Mouse (Mus musculus): Measurements from ENCODE around the gene P2ry2.

Gene P2ry2

DNA sequence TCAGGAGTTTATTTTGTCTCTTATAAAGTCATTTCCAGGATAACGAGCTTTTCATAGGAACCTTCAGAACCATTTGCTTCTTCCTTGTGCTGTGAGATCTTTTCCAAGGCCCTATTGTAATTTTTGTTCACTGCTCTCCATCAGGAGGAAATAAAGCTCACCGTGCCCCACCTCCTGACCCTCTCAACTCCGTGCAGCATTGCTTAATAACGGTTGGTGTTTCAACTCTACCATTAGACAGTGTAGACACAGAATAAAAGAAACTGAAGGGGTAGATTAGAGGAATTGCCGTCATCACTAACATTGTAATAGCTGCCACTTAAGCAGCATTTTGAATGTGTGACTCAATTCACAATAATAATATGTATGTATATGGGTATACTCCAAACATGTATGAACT lies 14.2 kb upstream of the P2ry2 start:
- DNase-seq (ENCODE audit: low read depth): no peak

DNA sequence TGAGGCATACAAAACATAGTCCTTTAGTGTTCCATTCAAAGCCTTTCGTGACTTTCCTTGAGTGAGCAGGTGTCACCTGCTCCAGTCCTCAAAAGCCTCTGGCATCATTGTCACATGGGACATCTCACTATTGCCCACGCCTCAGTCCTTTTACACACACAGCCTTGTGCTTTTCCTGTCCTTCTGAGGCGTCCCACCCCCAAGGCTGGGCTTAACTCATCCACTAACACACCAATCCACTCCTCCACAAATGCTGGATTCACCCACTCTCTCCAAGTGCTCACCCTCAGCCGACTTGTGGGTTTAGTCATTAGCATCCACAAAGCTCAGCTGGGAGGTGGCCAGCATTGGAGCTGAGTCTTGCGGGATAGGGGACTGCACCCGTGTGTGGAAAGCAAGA lies 4.8 kb upstream of the P2ry2 start:
- peak; percentile 28 for DNase-seq (ENCODE audit: low read depth)

DNA sequence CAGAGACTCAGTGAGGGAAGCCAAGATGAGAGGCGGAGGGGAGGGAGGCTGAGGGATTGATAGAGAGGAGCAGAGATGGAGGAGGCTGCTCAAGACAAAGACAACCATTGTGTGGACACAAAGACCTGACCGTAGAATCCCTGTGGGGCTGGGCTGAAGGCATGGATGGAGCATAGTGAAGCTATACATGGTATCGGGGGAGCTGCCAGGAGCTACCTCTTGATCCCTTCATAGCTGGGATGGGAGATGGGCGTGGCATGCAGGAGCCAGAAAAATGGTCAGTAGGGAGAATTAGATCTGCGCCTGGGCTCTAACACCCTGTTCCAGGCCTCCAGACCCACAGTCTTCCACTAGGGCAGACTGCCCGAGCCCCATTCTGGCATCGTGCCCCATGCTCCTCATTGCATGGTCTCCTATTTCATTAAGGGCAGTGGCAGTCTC lies 4.4 kb upstream of the P2ry2 start:
- DNase-seq (ENCODE audit: low read depth): peak; percentile 23

DNA sequence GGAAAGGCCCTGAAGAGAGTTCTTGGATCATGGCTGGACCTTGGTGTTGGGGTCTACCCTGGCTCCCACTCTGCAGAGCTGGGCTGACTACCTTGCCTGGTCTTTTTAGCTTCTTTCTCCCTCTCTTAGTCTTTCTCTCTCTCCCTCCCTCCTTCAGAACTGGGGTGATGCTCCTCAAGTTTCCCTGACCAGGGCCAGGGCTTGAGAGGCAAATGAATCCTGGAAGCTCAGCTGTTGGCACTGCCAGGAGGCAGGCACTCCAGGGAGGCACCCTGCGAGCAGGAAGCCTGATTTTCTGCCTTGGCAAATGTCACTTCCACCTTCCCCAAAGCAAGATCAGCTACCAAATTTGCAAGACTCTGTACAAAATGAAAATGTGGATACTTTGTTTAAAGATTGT lies 2.3 kb upstream of the P2ry2 start:
- DNase-seq (ENCODE audit: low read depth): no peak

DNA sequence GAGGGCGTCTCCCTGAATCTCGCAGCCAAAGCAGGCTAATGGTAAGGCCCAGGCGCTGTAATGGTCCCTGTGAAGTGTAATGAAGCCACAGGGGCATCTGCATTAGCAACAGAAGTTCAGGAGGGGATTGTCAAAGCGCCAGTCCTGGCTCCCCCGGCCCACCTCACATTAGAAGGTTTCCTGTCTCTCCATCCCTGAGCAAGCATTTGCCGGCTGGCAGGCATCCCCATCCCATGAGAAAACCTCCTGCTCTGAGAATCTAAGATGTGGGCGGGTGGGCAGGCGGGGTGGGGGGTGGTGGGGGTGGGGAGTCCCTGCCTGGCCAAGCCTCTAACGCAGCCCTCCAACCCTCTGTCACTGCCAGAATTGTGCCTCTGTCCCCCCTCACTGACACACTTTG lies 1.4 kb upstream of the P2ry2 start:
- DNase-seq (ENCODE audit: low read depth): no peak

DNA sequence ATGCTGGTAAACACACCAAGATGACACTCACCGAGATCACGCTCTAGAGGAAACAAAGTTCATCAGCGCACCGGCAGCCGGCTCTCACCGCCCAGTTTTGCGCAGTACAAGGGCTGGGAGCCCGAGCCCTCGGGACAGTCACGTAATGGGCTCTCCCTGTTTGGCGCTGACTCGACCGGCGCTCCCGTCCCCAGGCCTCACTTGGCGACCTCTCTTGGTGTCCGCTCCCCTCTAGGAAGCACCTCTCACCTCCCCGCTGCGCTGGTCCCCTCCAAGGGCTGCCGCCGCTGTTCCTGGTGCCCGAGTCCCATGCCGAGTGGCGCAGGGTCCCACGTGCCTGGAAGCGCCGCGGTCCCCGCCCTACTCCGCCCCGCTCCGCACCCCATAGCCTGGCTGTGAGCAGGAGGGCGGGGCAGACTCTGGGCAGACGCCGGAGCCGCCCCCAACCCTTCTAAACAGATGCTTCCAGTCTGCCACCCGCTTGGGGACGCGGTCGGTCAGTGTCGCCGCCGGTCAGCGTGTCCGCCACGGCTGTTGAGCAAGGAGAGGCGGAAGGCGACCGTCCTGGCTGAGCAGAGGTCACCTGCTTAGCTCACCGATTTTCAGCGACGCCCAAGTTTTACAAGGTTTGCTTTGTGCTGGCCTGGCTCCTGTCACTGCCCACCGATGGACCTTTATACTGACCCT lies 842 bp downstream of the P2ry2 start:
- DNase-seq (ENCODE audit: low read depth): peak; percentile 48

DNA sequence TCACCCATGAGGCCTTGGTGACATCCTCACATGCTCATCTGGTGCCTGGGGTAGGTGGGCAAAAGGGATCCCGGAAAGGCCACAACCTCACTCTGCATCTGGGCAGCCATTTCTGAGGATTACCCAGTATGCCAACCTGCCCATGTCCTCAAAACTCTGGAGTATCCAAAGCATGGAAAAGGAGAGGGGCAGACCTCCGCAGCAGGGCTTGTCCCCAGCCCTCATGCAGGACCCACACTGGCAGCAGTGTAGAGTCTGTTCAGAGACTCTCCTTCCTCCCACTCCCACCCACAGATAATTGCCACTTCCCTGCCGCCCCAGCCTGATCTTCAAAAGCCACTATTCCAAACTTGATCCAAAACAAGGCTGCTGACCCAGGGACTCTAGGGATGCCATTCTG lies 1.9 kb downstream of the P2ry2 start:
- no peak for DNase-seq (ENCODE audit: low read depth)

DNA sequence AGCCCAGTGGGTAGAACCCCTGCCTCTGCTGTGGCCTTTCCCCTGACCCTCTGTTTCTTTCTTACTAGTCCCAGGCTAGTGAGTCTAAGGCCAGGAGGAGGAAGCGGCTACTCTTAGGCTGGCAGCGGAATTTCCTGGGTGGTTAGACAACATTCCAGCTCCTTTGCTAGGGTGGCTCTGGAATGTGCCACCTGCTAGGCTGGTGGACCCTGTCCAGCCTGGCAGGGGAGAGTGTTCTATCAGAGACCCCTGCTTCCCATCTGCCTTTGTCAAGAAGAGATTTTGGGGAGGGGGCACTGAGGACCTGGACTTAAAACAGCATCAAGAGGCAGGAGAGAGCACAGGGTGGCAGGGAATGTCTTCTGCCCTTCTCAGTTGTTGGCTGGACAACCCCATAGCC lies 6.5 kb downstream of the P2ry2 start:
- no peak for DNase-seq (ENCODE audit: low read depth)

DNA sequence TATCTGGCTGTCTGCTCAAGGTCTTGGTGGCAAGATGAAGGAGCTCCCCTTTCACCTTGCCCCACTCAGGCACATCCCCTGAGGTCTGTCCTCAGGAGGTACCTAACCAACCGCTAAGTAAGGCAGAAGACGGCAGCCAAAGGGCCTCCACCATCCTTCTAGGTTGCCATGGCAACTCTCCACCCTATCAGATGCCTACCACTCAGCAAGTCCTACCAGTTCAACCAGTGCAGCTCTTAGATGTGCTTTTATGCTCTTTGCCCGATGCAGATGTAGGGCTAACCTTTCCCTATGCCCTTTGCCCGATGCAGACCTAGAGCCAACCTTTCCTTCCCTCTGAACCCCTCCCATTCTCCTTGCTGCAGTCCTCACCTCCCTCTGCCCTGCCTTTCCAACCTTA lies 7.5 kb downstream of the P2ry2 start:
- DNase-seq (ENCODE audit: low read depth): no peak

DNA sequence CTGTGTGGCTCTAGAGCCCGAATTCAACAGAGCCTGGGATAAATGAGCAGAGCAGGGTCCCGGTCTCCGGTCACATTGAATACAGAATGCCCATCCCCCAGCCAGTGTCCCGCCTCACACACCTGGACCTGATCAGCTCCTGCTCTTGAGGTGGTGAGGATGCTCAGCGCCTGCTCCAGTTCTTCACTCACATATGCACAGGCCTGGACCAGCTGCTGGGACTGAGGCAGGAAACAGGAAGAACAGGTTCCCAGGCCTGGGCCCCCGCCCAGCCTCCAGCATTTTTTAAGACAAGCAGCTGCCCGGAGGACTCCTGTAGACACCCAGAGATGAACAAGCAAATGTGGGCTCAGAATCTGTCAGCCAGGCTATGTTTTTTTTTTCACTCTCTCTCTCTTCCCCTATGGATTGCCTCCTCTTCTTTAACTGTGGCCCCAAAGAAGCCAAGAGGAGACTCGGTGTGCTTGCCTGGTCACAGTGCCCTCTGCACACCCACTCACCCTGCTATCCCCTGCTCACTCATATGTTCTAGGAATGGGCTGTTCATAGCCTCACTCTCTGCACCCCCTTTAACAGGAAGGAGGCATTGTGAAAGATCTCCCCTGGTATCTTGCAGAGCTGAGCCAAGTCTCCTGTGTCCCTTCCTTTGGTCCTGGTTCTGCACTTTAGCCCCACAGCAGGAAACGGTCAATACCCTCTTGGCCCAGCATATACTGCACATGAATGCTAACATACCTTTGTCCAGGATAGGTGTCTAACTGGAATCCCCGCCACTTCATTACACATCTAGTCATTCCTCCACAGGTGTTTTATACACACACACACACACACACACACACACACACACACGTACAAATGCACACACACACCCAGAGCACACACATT lies 9.0 kb downstream of the P2ry2 start:
- no peak for DNase-seq (ENCODE audit: low read depth)

DNA sequence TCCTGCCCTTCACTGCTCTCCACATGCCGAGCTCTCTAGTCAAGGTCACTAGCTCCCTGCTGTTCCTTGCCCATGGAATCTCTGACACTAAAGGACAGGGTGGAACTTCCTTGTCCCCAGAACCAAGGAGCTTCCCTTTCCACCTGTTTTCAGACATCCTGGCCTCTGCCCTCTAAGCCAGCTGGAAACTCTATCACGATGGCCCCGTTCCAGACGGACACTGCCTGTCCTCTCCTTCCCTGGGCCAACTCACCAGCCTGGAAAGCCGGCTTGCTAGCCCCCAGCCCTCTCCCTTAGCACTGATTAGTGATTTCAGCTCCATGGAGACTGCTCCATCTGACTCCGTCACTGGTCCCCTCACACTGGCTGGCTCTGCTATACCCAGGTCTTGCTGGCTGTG lies 10.4 kb downstream of the P2ry2 start:
- no peak for DNase-seq (ENCODE audit: low read depth)

DNA sequence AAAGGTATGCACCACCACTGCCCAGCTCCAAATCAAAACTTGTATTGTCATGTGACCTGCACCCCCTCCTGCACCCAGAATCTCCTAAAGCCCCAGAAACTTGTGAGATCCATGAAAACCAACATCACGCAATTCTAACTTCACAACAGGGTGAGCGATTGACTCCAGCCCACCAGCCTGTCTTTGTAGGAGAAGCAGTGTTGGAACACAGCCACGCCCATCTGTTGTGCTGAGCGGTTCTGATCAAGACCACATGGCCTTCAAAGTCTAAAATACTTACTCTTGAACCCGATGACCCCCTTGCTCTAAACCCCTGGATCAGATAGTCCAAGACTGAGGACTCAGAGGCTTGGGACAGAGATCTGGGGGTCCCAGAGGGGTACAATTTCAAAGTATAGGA lies 13.0 kb downstream of the P2ry2 start:
- DNase-seq (ENCODE audit: low read depth): peak; percentile 47

DNA sequence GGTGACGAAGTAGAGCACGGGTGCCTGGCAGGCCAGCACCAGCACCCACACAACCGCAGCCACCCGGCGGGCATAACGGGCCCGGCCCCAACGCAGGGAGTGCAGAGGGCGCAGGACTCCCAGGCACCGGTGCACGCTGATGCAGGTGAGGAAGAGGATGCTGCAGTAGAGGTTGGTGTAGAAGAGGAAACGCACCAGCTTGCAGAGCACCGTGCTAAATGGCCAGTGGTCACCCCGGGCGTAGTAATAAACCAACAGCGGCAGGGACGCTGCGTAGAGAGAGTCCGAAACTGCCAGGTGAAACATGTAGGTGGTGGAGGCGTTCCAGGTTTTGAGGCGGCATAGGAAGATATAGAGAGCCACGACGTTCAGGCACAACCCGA lies 14.1 kb downstream of the P2ry2 start:
- DNase-seq (ENCODE audit: low read depth): no peak

DNA sequence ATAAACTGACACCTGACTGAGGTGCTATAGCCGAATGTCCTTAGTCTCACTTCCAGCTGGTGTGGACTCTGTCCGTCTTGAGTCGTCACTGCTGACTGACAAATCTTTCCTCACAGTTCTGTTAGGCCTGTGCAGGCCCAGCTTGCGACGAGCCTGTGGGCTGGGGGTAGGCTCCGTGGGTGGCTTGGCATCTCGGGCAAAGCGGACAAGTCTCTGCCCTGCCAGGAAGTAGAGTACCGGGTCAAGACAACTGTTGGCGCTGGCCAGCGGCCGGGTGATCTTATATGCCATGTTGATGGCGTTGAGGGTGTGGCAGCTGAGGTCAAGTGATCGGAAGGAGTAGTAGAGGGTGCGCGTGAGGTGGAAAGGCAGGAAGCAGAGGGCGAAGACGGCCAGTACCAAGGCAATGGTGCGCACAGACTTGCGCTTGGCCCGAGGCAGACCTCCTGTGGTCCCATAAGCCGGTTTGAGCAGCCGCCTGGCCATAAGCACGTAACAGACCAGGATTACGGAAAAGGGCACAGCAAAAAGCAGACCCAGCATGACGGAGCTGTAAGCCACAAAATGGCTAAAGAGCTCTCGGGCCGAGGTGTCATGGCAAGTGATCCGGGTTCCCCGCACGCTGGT lies 14.6 kb downstream of the P2ry2 start:
- no peak for DNase-seq (ENCODE audit: low read depth)

DNA sequence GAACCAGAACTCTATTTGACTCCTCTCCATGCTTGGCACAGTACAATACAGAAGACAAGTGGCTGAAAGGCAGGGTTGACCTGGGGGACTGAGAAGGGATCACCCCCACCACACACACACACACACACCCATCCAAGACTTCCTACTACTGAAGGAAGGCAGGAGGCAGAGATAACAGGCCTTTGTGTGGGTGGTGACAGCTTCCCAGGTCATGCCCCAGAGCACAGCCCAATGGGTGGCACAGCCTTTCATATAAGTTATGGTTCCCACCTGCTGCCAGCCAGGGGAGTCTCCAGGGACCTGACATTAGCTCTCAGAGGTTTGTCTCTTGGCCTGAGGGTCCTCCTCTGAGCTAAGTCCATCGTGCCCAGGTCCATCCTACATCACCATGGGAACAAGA lies 15.5 kb downstream of the P2ry2 start:
- no peak for DNase-seq (ENCODE audit: low read depth)

DNA sequence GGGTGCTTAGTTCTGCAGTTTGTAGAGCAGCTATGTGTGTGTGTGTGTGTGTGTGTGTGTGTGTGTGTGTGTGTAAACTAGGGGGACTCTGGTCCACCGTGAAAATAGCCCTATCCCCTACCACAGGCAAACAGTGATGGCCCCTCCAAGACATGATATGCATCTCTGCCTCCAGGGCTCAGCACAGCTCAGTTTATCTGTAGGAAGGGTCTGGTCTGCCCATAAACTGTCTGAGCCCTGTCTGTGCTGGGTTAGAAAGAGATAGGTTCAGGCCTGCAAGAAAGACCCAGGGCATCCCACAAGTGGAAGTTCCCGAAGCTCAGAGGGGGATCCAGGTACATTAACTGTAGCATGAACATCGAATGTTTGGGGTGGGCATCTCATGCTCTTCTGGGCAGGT lies 16.7 kb downstream of the P2ry2 start:
- no peak for DNase-seq (ENCODE audit: low read depth)

DNA sequence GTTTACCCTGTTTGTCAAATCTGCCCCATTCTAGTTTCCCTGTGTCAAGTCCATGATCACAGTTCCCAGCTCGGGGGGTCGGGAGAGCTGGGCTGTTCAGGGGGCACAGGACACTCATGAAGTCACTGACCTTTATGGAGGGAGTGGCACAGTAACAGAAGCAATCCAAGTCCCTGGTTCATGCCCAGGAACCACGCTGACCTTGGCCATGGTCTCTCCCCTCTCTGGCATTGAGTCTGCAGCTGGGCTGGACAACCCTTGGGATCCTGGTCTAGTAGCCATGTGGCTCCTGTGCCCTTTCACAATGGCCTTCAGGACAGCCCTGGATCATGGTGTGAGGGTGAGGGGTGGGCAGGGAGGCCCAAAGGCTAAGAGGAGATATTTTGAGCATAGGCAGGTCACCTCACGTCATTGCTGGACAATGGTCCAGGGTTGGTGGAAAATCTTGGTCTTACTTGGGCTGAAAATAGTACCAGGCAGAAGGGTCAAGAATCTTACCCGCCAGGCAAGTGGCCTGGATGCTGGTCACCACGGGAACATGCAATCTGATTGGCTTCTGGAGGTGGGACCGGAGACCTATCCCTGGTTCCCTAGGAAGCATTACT lies 17.3 kb downstream of the P2ry2 start:
- no peak for DNase-seq (ENCODE audit: low read depth)

DNA sequence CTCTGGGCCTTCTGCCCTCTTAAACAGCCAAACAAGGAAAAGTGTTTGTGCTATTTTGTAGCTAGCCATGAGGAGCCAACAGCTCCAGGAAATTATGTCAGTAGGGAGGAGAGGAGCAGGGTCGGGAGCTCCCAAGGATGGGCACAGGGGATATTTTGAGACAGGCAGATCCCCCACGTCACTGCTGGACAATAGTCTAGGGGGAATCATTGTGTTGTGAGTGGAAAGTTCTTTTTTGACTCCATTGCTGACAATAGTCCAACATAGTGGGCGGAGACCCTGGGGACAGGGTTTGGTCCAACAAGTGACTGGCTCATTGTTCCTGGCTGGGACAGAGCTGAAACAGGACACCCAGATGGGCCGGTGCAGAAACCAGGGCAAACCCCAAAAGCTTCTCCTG lies 19.5 kb downstream of the P2ry2 start:
- DNase-seq (ENCODE audit: low read depth): no peak

DNA sequence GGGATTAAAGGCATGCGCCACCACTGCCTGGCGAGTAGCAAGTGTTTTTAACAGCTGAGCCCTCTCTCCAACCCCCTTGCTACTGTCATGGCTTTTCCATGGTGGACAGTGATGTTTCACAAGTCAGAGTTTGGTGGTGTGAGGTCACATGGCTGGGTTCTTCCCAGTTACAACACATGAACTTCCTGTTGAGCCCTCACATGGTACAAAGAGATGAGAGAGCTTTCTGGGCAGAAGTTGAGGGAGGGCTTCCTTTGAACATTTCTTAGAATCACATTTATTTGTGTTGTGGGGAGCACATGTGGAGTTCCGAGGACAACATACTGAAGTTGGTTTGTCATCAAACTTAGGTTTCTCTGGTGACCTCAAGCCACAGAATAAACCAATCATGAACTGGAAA lies 20.7 kb downstream of the P2ry2 start:
- DNase-seq (ENCODE audit: low read depth): no peak

DNA sequence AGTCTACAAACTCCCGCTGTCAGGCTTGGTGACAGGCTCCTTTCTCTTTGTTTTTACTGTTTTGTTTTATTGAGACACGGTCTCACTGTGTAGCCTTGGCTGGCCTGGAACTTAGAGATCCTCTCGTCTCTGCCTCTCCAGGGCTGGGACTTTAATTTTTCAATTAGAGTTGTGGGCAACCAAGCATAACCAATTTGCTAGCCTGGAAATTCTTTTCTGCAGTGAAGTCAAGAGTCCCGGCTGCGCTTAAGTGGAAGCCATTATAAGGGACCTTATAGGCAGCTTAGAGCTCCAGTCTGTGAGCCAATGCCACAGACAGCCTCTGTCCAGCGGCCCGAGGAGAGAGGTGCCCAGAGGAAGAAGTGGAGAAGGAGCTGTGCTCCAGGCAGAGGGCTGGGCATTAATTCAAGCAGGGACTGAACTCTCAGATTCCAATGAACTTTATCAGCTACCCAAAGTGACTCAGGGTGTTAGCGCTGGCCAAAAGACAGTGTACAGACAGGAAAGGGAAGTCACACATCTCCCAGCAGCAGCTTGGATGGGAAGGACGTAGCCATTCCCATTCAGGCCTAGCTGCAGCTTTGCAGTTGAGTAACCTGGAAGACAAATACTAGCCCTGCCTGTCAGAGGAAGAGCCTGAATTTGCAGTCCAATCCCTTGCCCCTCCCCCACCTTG lies 21.9 kb downstream of the P2ry2 start:
- peak; percentile 63 for DNase-seq (ENCODE audit: low read depth)

DNA sequence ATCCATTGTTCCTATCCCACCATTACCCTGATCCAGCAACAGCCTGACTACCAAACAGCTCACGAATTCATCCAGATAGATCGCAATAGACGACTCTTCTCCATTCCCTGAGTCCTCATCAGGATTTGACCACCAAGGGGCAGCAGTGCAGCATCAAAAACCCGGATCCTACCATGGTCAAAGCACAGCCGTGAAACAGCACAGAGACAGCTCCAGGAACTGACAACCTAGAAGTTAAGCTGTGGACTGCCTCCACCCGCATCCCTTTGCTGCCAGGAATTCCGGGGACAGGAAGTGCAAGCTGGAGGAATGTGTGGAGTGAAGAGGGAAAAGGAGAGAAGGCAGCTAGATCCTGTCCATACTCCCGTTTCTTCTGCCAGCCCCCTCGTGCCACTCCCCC lies 24.6 kb downstream of the P2ry2 start:
- DNase-seq (ENCODE audit: low read depth): peak; percentile 89

Data from NIH3T3 (cell line).